Mouse (Mus musculus): Measurements from ENCODE around the gene Slc29a4.

Gene Slc29a4

DNA sequence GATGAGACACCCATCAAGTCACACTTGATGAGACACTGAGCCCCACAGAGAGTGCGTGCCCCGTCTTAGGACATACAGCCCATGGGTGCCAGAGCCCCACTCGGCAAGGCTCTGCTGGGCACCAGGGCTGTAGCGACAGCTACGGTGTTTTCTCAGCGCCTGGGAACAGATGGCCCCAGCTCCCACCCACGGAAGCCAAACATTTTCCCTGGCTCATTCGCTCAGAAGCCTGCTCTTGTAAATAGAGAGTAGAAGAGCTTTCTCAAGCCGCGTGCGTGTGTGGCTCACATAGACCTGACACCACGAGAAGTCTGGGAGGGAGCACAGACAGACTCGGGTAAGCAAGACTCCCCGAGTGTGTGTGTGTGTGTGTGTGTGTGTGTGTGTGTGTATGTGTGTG is at the start of gene Slc29a4:
Gene Slc29a4, plus strand, starts transcription at position 265 of the 400 bp plus-strand sequence.
- no peak for DNase-seq (ENCODE audit: low spot score in 2 of 2)

DNA sequence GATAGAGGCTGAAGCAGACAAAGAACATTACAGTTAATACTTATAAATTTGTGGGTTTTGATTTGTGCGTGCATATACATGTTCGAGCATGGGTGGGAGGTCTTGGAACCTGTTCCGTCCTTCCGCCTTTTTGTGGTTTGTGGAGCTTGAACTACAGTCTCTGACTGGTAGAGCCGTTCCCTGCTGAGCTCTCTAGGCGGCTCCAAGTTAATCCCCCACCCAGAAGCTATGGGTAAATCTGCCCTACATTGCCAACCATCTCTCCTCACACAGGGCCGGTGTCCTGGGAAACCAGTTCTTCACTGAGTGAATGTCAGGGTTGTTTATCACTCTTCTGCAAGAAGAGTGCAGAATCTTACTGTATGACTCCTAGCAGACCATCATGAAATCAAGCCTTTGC is 44.1 kb upstream of the Slc29a4 start:
- DNase-seq (ENCODE audit: low spot score in 2 of 2) = peak in 1 of 2 experiments; percentile 29

DNA sequence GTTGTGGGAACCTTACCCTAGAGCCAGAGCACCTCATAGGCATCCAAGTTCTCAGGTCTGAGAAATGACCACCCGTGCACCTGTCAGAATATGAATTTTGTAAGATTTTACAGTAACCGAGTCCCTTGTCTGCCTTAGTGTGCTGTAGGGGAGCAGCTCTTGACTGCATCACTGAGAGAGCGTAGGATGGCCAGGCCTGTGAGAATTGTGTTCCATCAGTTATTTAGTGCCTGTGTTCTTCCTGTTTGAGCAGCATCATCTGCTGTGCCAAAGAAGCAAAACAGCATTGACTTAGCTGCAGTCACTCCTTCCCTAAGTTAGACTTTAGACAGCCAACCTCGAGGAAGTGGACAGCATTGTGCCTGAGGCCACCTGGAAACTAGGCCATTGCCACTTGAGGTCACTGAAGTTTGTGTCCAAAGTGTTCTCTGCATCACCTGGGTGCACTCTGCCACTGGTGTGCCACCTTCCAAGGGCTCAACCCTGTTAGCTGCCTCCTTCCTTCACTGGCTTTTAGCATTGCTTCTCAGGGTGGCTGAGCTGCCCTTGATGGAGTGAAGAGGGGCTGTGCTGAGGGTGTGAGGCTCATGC is 42.8 kb upstream of the Slc29a4 start:
- DNase-seq (ENCODE audit: low spot score in 2 of 2) = no peak

DNA sequence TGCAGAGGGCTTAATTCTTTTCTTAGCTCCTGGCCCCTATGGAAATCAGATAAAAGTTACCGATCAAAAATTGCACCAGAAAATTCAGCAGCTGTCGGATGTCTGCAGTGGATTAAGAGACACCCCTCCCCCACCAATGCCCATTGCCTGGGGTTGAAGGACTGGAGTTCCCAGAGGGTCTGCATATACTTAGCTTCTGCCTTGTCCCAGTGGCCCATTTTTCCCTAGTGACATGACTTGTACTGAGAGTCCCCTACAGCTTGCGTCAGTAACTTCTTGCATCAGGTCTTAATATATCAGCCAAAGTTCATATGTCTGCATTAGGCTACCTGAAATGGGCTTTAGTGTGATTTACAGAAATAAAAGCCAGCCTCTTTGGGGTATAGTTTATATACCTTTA is 41.9 kb upstream of the Slc29a4 start:
- no peak for DNase-seq (ENCODE audit: low spot score in 2 of 2)

DNA sequence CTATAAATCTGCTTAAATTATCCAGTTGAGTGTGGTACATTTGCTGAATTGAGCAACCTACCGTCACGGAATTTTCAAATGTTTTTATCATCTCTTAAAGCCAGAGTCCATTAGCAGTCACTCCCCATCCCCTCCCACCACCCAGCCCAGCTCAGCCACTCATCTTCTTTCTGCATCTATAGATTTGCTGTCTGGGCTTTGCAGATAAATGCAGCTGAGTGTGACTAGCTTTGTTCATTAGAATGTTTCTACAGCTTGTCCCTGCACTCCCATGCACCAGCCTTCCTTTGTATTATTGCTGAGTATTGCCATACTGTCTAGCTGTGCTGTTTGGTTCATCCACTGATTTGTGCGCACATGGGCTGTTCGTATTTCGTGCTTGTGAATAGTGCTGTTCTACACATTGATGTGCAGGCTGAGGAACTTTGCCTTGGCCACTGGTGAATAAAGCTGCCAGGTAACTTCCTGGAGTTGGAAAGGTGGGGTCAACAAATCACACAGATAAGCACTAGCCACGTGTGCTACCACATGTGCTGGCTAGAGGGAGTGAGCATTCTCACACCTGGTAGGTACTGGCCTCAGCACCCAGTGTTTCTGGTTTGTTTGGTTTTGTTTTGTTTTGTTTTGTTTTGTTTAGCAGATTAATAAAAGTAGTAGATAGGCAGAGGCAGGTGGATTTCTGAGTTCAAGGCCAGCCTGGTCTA is 41.4 kb upstream of the Slc29a4 start:
- DNase-seq (ENCODE audit: low spot score in 2 of 2) = no peak

DNA sequence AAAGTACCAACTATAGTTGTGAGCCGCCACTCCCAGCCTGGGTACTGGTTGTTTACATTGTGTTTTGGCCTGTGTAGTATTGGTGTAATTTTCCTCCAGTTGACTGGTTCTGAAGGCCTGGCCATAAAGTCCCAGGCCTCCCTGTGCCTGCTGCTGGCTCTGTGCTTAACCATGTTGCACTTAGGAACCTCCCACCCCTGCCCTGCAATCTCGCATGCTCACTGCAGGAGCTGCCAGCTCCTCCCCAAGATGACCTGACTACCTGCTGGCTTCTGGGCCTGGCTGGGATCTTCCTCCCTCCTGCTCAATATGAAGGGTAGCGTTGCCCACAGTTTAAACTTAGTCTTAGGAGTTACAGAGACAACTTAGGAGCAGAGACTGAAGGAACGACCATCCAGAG is 40.0 kb upstream of the Slc29a4 start:
- no peak for DNase-seq (ENCODE audit: low spot score in 2 of 2)

DNA sequence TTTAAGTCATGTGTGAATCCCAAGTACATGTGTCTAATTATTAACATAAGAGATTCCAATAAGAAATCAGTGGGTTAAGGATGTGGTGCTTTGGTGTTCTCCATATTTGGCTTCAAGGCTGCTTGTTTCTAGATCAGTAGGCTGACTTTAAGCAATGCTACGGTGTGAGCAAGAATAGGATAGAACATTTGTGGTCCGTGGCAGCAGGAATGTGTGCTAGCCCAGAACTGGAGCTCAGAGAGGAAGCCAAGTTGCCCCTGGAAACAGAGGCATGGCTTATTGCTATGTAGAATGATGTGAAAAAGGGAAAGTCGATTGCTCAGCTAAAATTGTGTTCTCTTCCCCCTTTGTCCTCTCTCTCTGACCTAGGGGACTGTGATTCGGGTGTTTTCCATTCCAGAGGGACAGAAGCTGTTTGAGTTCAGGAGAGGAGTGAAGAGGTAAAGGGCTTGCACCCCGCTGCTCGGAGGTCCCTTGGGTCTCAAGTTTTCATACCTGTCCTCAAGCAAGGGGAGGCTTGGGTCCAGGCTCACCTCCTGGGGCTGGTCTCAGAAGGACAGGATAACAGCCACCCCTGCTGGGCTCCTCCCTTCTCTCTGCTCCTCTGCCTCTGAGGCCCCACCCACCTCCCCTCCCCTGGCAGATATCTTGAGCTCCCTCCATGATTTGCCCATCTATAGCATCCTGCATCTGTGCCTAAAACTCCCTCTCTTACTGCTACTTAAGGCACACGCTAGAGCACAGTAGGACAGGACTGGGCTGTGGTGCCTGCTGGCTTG is 31.5 kb upstream of the Slc29a4 start:
- DNase-seq (ENCODE audit: low spot score in 2 of 2) = no peak

DNA sequence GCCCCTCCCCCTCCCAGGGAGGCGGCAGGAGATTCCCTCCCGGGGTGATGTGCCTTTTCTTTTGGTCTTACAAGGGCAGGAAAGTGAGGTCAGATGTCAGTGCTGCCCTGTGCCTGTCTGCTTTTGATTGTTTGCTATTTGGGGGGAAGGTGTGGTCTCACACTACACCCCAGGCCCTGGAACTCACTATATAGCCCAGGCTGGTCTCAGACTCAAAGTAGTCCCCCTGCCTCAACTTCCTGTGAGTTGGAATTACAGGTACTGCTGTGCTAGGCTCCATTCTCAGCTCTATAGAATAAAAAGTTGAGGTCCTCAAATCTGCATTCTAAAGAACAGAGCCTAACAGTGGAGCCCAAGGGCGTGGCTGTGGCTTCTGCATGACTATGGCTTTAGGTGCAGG is 24.4 kb upstream of the Slc29a4 start:
- DNase-seq (ENCODE audit: low spot score in 2 of 2) = no peak

DNA sequence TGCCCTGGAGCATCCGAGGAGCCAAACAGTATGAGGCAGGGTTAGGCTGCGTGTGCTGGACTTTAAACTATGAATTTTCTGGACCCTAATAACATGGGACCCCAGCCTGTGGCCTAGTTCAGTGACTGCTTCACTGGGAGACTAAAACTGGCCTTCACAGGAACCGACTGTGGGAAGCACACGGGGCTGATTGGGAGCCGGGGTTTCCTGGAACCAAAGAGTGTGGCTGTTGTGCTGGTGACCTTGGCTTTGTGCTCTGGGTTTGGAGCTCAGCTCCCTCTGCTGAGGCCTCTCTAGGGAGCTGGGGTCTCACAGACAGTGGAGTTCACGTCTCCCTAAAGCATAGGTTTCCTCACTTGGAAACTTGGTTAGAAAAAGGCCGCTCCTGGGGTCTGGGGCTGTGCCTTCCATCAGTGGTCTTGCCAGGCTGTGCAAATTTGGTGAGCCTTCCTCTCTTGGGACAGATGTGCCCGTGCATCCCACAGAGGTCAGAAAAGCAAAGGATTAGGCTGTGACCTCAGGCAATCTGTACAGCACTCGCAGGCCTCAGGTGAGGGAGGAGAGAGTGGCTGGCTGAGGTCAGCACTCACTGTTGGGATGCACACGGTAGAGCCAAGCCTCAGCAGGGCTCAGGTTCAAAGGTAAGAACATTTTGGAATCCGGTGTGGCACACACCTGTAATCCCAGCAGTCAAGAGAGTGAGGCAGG is 23.6 kb upstream of the Slc29a4 start:
- DNase-seq (ENCODE audit: low spot score in 2 of 2) = no peak

DNA sequence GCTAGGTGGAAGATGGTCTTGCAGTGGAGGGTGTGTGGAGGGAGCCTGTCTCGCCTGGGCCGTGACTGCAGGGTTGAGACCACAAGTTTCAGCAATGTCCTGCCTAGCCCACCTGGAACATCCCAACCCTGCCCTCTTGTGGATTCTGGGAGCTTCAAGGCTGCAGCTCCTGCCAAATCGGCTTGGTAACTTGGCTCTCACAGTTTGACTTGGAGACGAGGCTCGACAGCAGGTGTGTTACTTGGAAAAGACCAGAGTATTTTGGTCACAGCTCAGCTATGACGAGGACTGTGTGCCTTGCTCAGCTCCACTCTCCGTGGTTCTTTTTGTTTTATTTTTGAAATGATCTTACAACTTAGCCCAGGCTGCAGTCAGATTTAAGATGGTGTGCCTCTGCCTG is 22.6 kb upstream of the Slc29a4 start:
- DNase-seq (ENCODE audit: low spot score in 2 of 2) = no peak

DNA sequence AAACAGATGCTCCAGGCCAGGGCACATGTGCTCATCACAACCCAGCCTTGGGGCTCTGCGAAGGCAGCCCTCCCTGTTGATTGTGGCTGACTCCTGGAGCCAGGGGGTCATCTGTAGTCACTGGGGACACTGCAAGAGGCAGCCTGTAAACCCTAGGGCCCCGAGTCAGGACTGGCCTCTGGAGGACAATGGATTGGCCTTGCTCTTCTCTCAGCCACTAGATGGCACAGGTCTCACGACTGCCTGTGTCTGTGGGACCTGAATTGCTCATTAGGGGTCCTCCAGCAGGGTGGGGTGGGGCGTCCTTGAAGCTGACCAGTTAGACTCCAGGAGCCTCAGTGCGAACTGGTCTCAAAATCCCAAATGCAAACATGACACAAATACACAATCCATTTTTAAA is 19.2 kb upstream of the Slc29a4 start:
- DNase-seq (ENCODE audit: low spot score in 2 of 2) = no peak

DNA sequence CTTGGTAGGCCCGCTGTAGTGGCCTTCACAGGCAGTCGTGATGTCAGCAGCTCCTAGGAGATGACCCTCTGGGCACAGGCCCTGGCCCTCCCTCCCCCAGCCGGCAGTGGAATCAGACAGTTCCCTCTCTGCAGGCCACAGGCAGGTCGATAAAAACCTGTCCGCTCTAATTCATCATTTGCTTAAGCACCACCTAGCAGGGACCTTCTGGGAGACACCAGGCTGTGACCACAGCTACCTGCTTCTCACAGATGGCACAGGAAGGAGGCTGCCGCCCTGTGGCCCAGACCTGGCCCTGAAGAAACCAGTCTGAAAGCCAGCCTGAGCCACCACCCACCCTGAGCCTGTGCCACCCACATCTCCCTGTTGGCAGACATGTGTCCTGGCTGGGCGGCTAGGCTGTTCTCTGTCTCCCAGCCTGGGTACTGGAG is 14.2 kb upstream of the Slc29a4 start:
- DNase-seq (ENCODE audit: low spot score in 2 of 2) = no peak

DNA sequence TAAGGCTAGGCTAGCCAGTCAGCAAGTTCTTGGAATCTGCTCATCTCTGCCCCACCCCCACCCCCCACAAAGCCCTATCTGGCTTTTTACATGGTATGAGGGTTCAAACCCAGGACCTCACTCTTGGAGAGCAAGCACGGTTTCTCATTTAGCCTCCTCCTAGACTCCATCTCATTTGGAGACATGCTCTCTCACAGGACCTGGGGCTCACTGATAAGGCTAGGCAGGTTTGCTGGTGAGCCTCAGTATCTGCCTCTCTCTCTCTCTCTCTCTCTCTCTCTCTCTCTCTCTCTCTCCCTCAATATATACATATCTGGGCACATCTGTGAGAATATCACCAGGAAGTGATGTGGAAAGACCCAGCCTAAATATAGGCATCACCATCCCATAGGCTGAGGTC is 13.2 kb upstream of the Slc29a4 start:
- no peak for DNase-seq (ENCODE audit: low spot score in 2 of 2)

DNA sequence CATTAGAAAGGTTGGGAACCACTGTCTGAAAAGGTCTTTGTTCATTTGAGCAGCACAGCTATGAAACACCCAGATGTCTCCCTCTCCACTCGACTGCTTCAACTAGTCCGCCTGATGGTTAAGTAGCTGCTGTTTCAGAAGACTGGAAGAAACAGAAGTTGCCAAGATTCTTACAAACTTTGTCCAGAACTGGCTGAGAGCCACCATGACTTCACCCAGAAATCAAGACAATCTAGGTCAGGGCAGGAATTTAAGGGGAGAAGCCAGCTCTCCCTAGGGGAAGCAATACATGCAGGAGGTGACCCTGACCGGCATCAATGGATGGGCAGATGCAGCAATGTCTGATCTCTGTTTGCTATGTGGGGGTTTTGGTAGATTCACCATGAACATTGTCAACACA is 10.4 kb upstream of the Slc29a4 start:
- no peak for DNase-seq (ENCODE audit: low spot score in 2 of 2)

DNA sequence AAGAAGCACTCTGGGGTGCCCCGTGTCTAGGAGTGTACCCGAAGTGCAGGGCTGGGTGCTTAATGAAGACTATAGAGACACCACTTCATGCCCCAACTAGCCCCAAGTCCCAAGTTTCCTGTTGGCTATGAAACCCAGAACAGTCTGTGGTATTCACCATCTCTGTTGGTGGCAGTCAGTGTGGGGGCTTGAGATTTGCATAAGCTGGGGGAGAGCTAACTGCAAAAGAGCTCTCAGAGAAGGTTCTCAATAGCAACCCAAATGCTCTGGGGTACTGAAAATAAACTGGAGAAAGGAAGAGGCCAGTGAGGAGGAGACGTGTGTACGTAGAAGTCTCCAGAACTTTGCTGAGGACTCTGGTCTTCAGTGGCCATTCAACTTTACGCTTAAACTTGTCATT is 9.8 kb upstream of the Slc29a4 start:
- DNase-seq (ENCODE audit: low spot score in 2 of 2) = no peak

DNA sequence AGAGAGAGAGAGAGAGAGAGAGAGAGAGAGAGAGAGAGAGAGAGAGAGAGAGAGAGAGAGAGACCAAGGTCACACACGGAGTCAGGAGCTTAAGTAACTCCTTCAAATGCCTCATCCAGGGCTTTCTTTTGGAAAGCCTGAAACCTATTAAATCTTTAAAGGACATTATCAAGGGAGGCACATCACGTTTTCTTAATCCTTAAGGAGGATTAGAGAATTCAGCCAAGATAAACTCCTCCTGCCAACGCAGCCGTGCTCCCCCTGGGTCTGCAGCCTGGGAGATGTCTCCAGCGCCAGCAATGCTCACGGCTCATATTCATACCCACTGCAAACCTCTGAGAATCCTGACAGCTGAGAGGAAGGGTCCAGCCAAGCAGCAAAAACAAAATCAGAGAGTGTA is 3.4 kb upstream of the Slc29a4 start:
- no peak for DNase-seq (ENCODE audit: low spot score in 2 of 2)

DNA sequence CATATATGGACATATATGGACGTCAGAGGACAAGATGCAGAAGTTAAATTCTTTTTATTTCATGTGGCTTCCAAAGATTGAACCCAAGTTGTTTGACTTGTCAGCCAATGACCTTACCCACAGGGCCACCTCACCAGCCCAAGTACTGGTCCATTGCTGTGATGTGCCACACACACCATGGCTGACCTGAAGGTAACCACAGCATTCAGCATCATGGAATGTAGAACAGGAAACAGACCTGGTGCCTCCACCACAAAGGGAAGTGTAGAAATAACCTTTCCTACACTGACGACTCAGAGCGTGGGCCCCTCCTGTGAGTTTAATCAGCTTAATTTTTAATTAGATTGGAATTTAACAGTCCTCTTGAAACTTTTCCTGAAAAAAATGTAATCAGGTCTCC is 2.0 kb upstream of the Slc29a4 start:
- DNase-seq (ENCODE audit: low spot score in 2 of 2) = no peak

DNA sequence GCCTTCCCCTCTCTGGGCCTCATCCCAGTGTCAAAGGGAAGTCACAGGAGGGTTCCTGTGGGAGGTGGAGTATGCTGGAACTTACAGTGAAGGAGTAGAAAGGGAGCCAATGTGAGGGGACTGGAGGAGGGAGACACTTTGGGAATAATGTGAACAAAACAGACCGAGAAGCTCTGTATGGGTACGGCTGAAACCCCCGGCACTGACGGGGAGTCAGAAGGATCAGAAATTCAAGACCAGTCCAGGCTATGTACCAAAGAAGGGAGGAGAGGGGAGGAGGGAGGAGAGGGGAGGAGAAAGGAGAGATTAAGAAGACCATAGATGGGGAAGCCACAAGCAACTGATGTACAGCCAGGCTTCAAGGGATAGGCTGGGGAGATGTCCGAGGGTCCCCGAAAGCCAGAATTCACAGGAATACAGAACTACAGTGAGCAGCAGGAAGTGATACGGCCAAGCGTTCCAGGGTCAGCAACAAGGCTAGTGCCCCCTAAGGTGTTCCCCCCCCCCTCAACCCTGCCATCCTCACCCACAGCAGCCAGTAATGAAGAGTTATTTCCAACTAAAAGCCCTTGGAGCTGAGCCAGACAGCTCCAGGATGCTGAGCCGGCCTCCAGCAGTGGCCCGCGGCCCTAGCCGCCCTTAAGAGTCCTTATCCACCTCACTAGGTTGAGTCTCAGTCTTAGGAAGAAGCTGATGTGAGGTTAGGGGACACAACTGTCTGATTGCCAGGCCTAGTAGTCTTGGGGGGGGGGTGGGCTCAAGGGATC is 842 bp downstream of the Slc29a4 start:
- no peak for DNase-seq (ENCODE audit: low spot score in 2 of 2)

DNA sequence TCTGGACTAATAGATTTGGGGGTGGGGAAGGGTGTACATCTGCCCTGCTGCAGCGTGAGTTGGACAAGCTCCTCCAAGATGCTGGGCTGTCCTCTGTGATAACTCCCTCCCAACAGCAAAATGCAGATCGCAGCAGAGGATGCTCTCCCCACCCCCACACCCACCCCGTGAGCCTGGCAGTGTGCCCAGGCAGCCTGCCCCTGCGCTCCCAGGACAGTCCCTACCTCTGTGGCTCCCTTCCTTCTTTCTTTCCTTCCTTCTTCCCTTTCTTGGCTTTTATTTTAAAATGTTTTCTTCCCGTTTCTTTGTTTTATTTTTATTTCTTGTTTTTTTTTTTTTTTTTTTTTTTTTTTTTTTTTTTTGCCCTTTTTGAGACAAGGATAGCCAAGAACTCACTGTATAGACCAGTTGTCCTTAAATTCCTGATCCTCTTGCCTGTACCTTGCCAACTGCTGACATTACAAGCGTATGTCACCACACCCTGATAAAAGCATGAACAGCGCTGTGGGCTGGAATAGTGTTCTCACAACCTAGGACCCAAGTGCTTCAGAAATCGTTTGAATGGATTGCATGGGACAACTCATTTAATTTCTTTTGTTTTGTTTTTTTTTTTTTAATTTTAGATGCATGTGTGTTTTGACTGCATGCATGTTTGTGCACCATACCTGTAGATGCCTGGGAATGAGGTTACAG is 1.6 kb downstream of the Slc29a4 start:
- DNase-seq (ENCODE audit: low spot score in 2 of 2) = no peak

DNA sequence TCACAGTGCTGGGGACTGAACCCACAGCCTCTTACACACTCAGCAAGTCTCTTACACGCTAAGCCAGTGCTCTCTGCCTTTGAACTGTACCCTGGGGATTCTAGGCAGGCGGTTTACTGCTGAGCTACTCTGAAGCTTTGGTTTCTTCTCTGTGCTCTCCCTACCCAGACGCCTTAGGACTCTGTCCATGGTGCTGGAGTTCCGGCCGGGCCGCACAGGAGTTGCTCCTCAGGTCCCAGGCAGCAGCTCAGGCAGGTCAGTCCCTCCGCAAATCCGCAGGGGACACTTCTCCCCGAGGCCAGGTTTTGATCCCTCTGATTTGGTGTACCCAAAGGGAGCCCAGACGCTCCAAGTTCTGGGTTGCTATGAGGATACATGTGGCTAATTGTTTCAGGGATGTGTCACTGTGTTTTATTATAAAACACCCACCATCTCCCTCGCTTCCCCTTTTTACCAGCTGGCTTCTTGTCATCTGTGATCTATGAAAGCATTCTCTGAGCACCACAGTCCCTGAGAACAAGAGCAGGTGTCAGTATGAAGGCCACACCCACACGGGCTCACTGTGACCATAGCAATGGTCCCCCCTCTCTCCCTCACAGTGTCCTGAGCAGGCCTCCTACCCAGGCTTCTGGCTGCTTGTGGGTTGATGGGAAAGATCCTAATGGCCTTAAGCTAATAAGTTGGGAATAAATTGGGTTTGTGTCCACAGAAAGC is 2.5 kb downstream of the Slc29a4 start:
- DNase-seq (ENCODE audit: low spot score in 2 of 2) = peak in 1 of 2 experiments; percentile 42

Data from urinary bladder, adult 18-20 months (tissue).